Mouse (Mus musculus): ENCODE measurements around the gene Ube2i. TPM values are rescaled to one million over a fixed set of nuclear protein-coding genes. Genes with fewer than 3 reads are reported as not detected.
A peak's percentile ranks its signal among the peaks of the same experiment; 100 is the strongest.

The Ube2i gene
- polyA plus RNA-seq, 1 experiment from 2014 or later, result 698 TPM

GRCm38 (mm10) chr17:25275833-25276232 is 1.4 kb upstream of the Ube2i start:
- Histone ChIP-seq H3K27ac (no peak overlapping the region), H3K27me3 (no peaks in the 10 kb centered on the region), H3K4me1 (peaks cover 21% of the 10 kb centered on the region), H3K36me3 (no peaks in the 10 kb centered on the region), H3K9me3 (no peaks in the 10 kb centered on the region), H3K4me2 (no peak overlapping the region), H3K9ac (no peak overlapping the region), H3K4me3 (no peak overlapping the region)
- 93% methylated on average over 3 of the region's 3 CpGs for WGBS
- no peak for ATAC-seq (ENCODE audit: borderline replicate concordance, extremely low read depth, low FRiP score, low TSS enrichment)

GRCm38 (mm10) chr17:25273706-25274501 is 518 bp downstream of the Ube2i start:
- H3K27me3 ChIP-seq, result no peaks in the 10 kb centered on the region
- H3K36me3 ChIP-seq, result peaks cover 8% of the 10 kb centered on the region
- H3K9ac ChIP-seq, result peak overlapping the region; percentile 98
- H3K27ac ChIP-seq, result peak overlapping the region; percentile 97
- H3K4me3 ChIP-seq, result peak overlapping the region; percentile 79
- peak overlapping the region; percentile 49 for H3K4me2 ChIP-seq
- peaks cover 31% of the 10 kb centered on the region for H3K4me1 ChIP-seq
- peak; percentile 84 for ATAC-seq (ENCODE audit: borderline replicate concordance, extremely low read depth, low FRiP score, low TSS enrichment)
- WGBS, result 1% methylated on average over 41 of the region's 45 CpGs
- no peaks in the 10 kb centered on the region for H3K9me3 ChIP-seq

GRCm38 (mm10) chr17:25272951-25273705 is 1.3 kb downstream of the Ube2i start:
- peak overlapping the region; percentile 89 for H3K4me2 ChIP-seq
- peak overlapping the region; percentile 98 for H3K9ac ChIP-seq
- H3K9me3 ChIP-seq, result no peaks in the 10 kb centered on the region
- H3K36me3 ChIP-seq, result peaks cover 16% of the 10 kb centered on the region
- under 1% methylated on average over 92 of the region's 92 CpGs for WGBS
- peaks cover 31% of the 10 kb centered on the region for H3K4me1 ChIP-seq
- H3K4me3 ChIP-seq, result peak overlapping the region; percentile 79
- no peaks in the 10 kb centered on the region for H3K27me3 ChIP-seq
- ATAC-seq (ENCODE audit: borderline replicate concordance, extremely low read depth, low FRiP score, low TSS enrichment), result peak; percentile 91
- peak overlapping the region; percentile 97 for H3K27ac ChIP-seq

GRCm38 (mm10) chr17:25272326-25272725 is 2.1 kb downstream of the Ube2i start:
- no peaks in the 10 kb centered on the region for H3K27me3 ChIP-seq
- WGBS, result 0% methylated on average over 10 of the region's 10 CpGs
- no peaks in the 10 kb centered on the region for H3K9me3 ChIP-seq
- ATAC-seq (ENCODE audit: borderline replicate concordance, extremely low read depth, low FRiP score, low TSS enrichment), result no peak
- peak overlapping the region; percentile 89 for H3K4me2 ChIP-seq
- H3K36me3 ChIP-seq, result peaks cover 24% of the 10 kb centered on the region
- H3K4me3 ChIP-seq, result peak overlapping the region; percentile 79
- peaks cover 31% of the 10 kb centered on the region for H3K4me1 ChIP-seq
- H3K27ac ChIP-seq, result peak overlapping the region; percentile 97
- peak overlapping the region; percentile 98 for H3K9ac ChIP-seq

GRCm38 (mm10) chr17:25270795-25271335 is 3.6 kb downstream of the Ube2i start:
- H3K9me3 ChIP-seq, result no peaks in the 10 kb centered on the region
- H3K9ac ChIP-seq, result 0 out of 2 replicates have a peak overlapping the region, but pooled peaks have one; percentile 98
- H3K4me1 ChIP-seq, result peaks cover 31% of the 10 kb centered on the region
- ATAC-seq (ENCODE audit: borderline replicate concordance, extremely low read depth, low FRiP score, low TSS enrichment), result no peak
- peak overlapping the region; percentile 79 for H3K4me3 ChIP-seq
- no peak overlapping the region for H3K27ac ChIP-seq
- 51% methylated on average over 2 of the region's 2 CpGs for WGBS
- H3K36me3 ChIP-seq, result peaks cover 39% of the 10 kb centered on the region
- peak overlapping the region; percentile 89 for H3K4me2 ChIP-seq
- no peaks in the 10 kb centered on the region for H3K27me3 ChIP-seq

- Histone ChIP-seq H3K4me2 (no peak overlapping the region), H3K27me3 (no peaks in the 10 kb centered on the region), H3K9ac (no peak overlapping the region), H3K9me3 (no peaks in the 10 kb centered on the region), H3K27ac (no peak overlapping the region), H3K36me3 (peaks cover 80% of the 10 kb centered on the region), H3K4me1 (no peaks in the 10 kb centered on the region), H3K4me3 (no peak overlapping the region)
- no peak for ATAC-seq (ENCODE audit: borderline replicate concordance, extremely low read depth, low FRiP score, low TSS enrichment)
- WGBS, result 62% methylated on average over 3 of the region's 3 CpGs
Measured at GRCm38 (mm10) chr17:25264453-25264852, 10.0 kb downstream of the Ube2i start.

- Histone ChIP-seq H3K27me3 (peaks cover 31% of the 10 kb centered on the region), H3K4me3 (no peak overlapping the region), H3K9ac (no peak overlapping the region), H3K4me2 (no peak overlapping the region), H3K9me3 (no peaks in the 10 kb centered on the region), H3K36me3 (peaks cover 22% of the 10 kb centered on the region), H3K4me1 (peaks cover 11% of the 10 kb centered on the region), H3K27ac (no peak overlapping the region)
- no peak for ATAC-seq (ENCODE audit: borderline replicate concordance, extremely low read depth, low FRiP score, low TSS enrichment)
- WGBS, result 36% methylated on average over 6 of the region's 6 CpGs
Measured at GRCm38 (mm10) chr17:25257804-25258261, 16.6 kb downstream of the Ube2i start.

GRCm38 (mm10) chr17:25256140-25256754 is 18.2 kb downstream of the Ube2i start, which contains the start of gene Baiap3:
TSS of gene Baiap3 (minus strand) at chr17:25256364.
- H3K36me3 ChIP-seq, result peaks cover 17% of the 10 kb centered on the region
- H3K9me3 ChIP-seq, result no peaks in the 10 kb centered on the region
- 4% methylated on average over 27 of the region's 35 CpGs for WGBS
- H3K27ac ChIP-seq, result no peak within 1 kb of the TSS
- H3K27me3 ChIP-seq, result peaks cover 33% of the 10 kb centered on the region
- H3K4me3 ChIP-seq, result peak within 1 kb of the TSS; percentile 36
- H3K4me2 ChIP-seq, result peak within 1 kb of the TSS; percentile 61
- H3K9ac ChIP-seq, result no peak within 1 kb of the TSS
- ATAC-seq (ENCODE audit: borderline replicate concordance, extremely low read depth, low FRiP score, low TSS enrichment), result peak; percentile 68
- peaks cover 11% of the 10 kb centered on the region for H3K4me1 ChIP-seq

GRCm38 (mm10) chr17:25255110-25255509 is 19.3 kb downstream of the Ube2i start:
- Histone ChIP-seq H3K4me3 (no peak overlapping the region), H3K36me3 (peaks cover 14% of the 10 kb centered on the region), H3K27me3 (peaks cover 33% of the 10 kb centered on the region), H3K4me1 (peaks cover 11% of the 10 kb centered on the region), H3K4me2 (no peak overlapping the region), H3K9ac (no peak overlapping the region), H3K9me3 (no peaks in the 10 kb centered on the region), H3K27ac (no peak overlapping the region)
- ATAC-seq (ENCODE audit: borderline replicate concordance, extremely low read depth, low FRiP score, low TSS enrichment), result no peak
- WGBS, result 40% methylated on average over 2 of the region's 2 CpGs

- Histone ChIP-seq H3K9ac (no peak overlapping the region), H3K27me3 (peaks cover 33% of the 10 kb centered on the region), H3K27ac (no peak overlapping the region), H3K36me3 (peaks cover 2% of the 10 kb centered on the region; the same call in 1 of the 2 replicates), H3K4me2 (no peak overlapping the region), H3K4me1 (peaks cover 11% of the 10 kb centered on the region), H3K9me3 (no peaks in the 10 kb centered on the region), H3K4me3 (no peak overlapping the region)
- 20% methylated on average over 10 of the region's 10 CpGs for WGBS
- no peak for ATAC-seq (ENCODE audit: borderline replicate concordance, extremely low read depth, low FRiP score, low TSS enrichment)
Measured at GRCm38 (mm10) chr17:25253760-25254159, 20.7 kb downstream of the Ube2i start.

GRCm38 (mm10) chr17:25252643-25253042 is 21.8 kb downstream of the Ube2i start:
- Histone ChIP-seq H3K9ac (no peak overlapping the region), H3K4me3 (no peak overlapping the region), H3K4me1 (peaks cover 11% of the 10 kb centered on the region), H3K36me3 (no peaks in the 10 kb centered on the region), H3K27me3 (peaks cover 33% of the 10 kb centered on the region), H3K4me2 (no peak overlapping the region), H3K27ac (no peak overlapping the region), H3K9me3 (no peaks in the 10 kb centered on the region)
- no peak for ATAC-seq (ENCODE audit: borderline replicate concordance, extremely low read depth, low FRiP score, low TSS enrichment)
- 26% methylated on average over 3 of the region's 3 CpGs for WGBS

All from lung, embryonic 15.5 days (tissue).